Mouse (Mus musculus) bone marrow, adult 2 months (tissue): ENCODE data around the gene Nfic. TPM values are rescaled to one million over a fixed set of nuclear protein-coding genes. Genes with fewer than 3 reads are reported as not detected.
A peak's percentile ranks its signal among the peaks of the same experiment; 100 is the strongest.

ENCODE experiments used
- H3K27ac ChIP-seq: fragments of 200-500 bp; 2 replicates; pipeline ENCODE4 v1.5.1; 2012; ENCODE audit warnings: low read depth, mild to moderate bottlenecking, control low read depth, inconsistent platforms, low read length; ENCODE audit not compliant: control insufficient read depth, poor library complexity, insufficient read depth
- H3K4me1 ChIP-seq: fragments of 200-500 bp; 2 replicates; pipeline ENCODE4 v1.6.1; 2011; ENCODE audit warnings: low read length; ENCODE audit not compliant: control insufficient read depth, insufficient read depth
- H3K4me3 ChIP-seq: fragments of 200-500 bp; replicated peaks from 2 replicates; pipeline ENCODE3; 2011; ENCODE audit warnings: mild to moderate bottlenecking, low read depth, low read length, control low read depth; ENCODE audit not compliant: control insufficient read depth
- CTCF ChIP-seq: fragments of 200-500 bp; IDR thresholded peaks from 2 replicates; pipeline ENCODE4 v1.5.1; 2011; ENCODE audit warnings: low read length, control low read depth; ENCODE audit not compliant: control insufficient read depth, insufficient read depth
- POLR2A ChIP-seq: fragments of 200-500 bp; IDR thresholded peaks from 2 replicates; pipeline ENCODE4 v1.6.1; 2011; ENCODE audit warnings: low read depth, mild to moderate bottlenecking, control low read depth, low read length, borderline replicate concordance; ENCODE audit not compliant: control insufficient read depth
- WGBS: fragments of 180-500 bp; shearing (Covaris S2); methylation state at CpG from one replicate; pipeline ENCODE4 v1.1.7; 2018; 5-methylcytosine and 5-hydroxymethylcytosine counted together
- polyA plus RNA-seq: library from polyadenylated mRNA; stranded (reverse); fragments of >200 nt; gene quantifications from 2 replicates; pipeline ENCODE4 v1.2.4, GENCODE M21; 2011; ENCODE audit warnings: low replicate concordance; ENCODE audit not compliant: missing spikeins, insufficient read depth, insufficient read length

Nfic gene
- polyA plus RNA-seq, 1 experiment, result 14.5 TPM

GRCm38 (mm10) chr10:81411471-81412400, 43.7 kb downstream of the Nfic start:
- H3K4me1 ChIP-seq, result peaks cover 22% of the 10 kb centered on the region
- peak overlapping the region; percentile 72 for H3K27ac ChIP-seq
- TF ChIP-seq CTCF, result no peak
- TF ChIP-seq POLR2A, result peak; percentile 17; the same call in 1 of the 2 replicates

GRCm38 (mm10) chr10:81410981-81411380, 44.5 kb downstream of the Nfic start:
- Histone ChIP-seq H3K27ac (peak overlapping the region; percentile 72), H3K4me3 (no peak overlapping the region), H3K4me1 (peaks cover 22% of the 10 kb centered on the region)
- TF ChIP-seq POLR2A (no peak), CTCF (no peak)
- 69% methylated on average over 9 of the region's 9 CpGs for WGBS

More at GRCm38 (mm10) chr10:81411471-81412400, 43.7 kb downstream of the Nfic start:
- no peak overlapping the region for H3K4me3 ChIP-seq
- 60% methylated on average over 18 of the region's 18 CpGs for WGBS

- 18% methylated on average over 4 of the region's 4 CpGs for WGBS
- no peak overlapping the region for H3K4me3 ChIP-seq
Measured at GRCm38 (mm10) chr10:81410350-81410749, 45.1 kb downstream of the Nfic start.

GRCm38 (mm10) chr10:81409330-81409729, 46.1 kb downstream of the Nfic start:
- no peak for TF ChIP-seq CTCF
- TF ChIP-seq POLR2A, result no peak
- H3K27ac ChIP-seq, result peak overlapping the region; percentile 75
- H3K4me3 ChIP-seq, result no peak overlapping the region
- H3K4me1 ChIP-seq, result peaks cover 24% of the 10 kb centered on the region
- 26% methylated on average over 8 of the region's 8 CpGs for WGBS

More at GRCm38 (mm10) chr10:81410350-81410749, 45.1 kb downstream of the Nfic start:
- peak overlapping the region; percentile 72 for H3K27ac ChIP-seq
- TF ChIP-seq POLR2A (no peak), CTCF (no peak)
- peaks cover 24% of the 10 kb centered on the region for H3K4me1 ChIP-seq

- Histone ChIP-seq H3K4me3 (no peak overlapping the region), H3K4me1 (peaks cover 24% of the 10 kb centered on the region), H3K27ac (peak overlapping the region; percentile 75)
- 5% methylated on average over 9 of the region's 9 CpGs for WGBS
- TF ChIP-seq CTCF (peak; percentile 97), POLR2A (no peak)
Measured at GRCm38 (mm10) chr10:81408871-81409291, 46.6 kb downstream of the Nfic start.

GRCm38 (mm10) chr10:81408424-81408729, 47.1 kb downstream of the Nfic start:
- H3K27ac ChIP-seq, result peak overlapping the region; percentile 75
- no peak overlapping the region for H3K4me3 ChIP-seq
- peaks cover 23% of the 10 kb centered on the region for H3K4me1 ChIP-seq
- TF ChIP-seq POLR2A (no peak), CTCF (no peak)
- 74% methylated on average over 13 of the region's 13 CpGs for WGBS

GRCm38 (mm10) chr10:81407539-81408423, 47.7 kb downstream of the Nfic start:
- Histone ChIP-seq H3K4me3 (peak overlapping the region; percentile 83), H3K27ac (peak overlapping the region; percentile 75), H3K4me1 (peaks cover 21% of the 10 kb centered on the region)
- TF ChIP-seq CTCF (no peak), POLR2A (no peak)
- 28% methylated on average over 31 of the region's 31 CpGs for WGBS
